32 mouse cellular contexts compared by ENCODE assay signal in the genomic region with DNA sequence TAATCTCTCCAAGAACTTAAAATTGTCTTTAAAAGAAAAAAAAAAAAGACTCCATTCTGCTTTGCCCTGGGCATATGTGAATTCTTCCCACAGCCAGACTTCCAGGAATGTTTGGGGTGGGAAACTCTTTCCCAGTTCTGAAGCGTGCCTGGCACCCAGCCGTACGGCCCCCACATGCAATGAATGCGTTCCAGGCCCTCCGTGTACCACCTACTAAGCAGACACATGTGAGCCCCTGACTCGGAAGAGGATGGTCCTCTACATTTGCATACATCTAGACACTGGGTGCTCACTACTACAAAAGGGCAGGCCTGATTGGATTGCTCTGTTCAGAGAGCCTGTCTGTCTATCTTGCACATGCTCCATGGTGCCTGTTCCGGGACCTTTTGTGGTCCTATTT. TPM values are rescaled to one million over a fixed set of nuclear protein-coding genes. Genes with fewer than 3 reads are reported as not detected.
DNase-seq lines count a peak whose midpoint lies in the region; ATAC-seq and TF ChIP-seq lines count a peak whose summit lies in the region.
"Had no signal": no experiment of that assay in that cellular context is flagged by ENCODE, and none has a peak within 500 bp of the region (broad histone marks: within the 10 kb centered on the region; RNA-seq: fewer than 3 reads in every experiment).

No protein-coding gene starts in this region.

- no peak overlapping the region for H3K27ac ChIP-seq in cerebellum, adult 2 months (ENCODE audit: insufficient read depth, low read length)
- H3K27ac ChIP-seq: embryonic facial prominence, embryonic 13.5 days; forebrain, embryonic 12.5 days; heart, adult 2 months; hindbrain, embryonic 13.5 days; kidney, postnatal 0 days; limb, embryonic 12.5 days; liver, embryonic 15.5 days; lung, embryonic 15.5 days; midbrain, embryonic 10.5 days; midbrain, embryonic 15.5 days; neural tube, embryonic 15.5 days had no signal

- TF ChIP-seq CTCF in cerebellum, adult 2 months (IDR thresholded peaks at IDR 0.05; ENCODE audit: borderline replicate concordance, insufficient read depth, low read depth, low read length) = no peak

- peak; percentile 22 for DNase-seq in cerebellum, adult 9-11 months
- DNase-seq in cerebellum, adult 2 months = no peak
- peak; percentile 56 for DNase-seq in layer of hippocampus, adult 9-11 months
- no peak for DNase-seq in layer of hippocampus, postnatal 25 days (ENCODE audit: extremely low spot score in 1 of 2, low spot score in 1 of 2)
- peak; percentile 26 to 52 for DNase-seq in right cerebral cortex, adult 2 months (ENCODE audit: low spot score in 2 of 2)
- no peak for DNase-seq in right cerebral cortex, postnatal 4 days
- no peak for DNase-seq in gastrocnemius, postnatal 4 days (ENCODE audit: low spot score in 2 of 2)
- DNase-seq: adrenal gland, adult 2 months; cerebellum, adult 9-10 months; embryo, embryonic 11 days; forebrain, postnatal 0 days; gastrocnemius, postnatal 25 days; heart, adult 2 months; heart, postnatal 4 days; kidney, adult 8-10 months; thymus, adult 2 months; thymus, postnatal 36 days had no signal

- 88% methylated on average over 7 of the region's 7 CpGs for WGBS in cerebellum, adult 2 months

- no peaks in the 10 kb centered on the region for H3K27me3 ChIP-seq in cerebellum, adult 2 months (ENCODE audit: control insufficient read depth, insufficient read depth, low read length)
- H3K27me3 ChIP-seq: hindbrain, embryonic 13.5 days; lung, embryonic 15.5 days; midbrain, embryonic 15.5 days; neural tube, embryonic 15.5 days had no signal

- H3K4me3 ChIP-seq in cerebellum, adult 2 months (replicated peaks; ENCODE audit: insufficient read depth, low read depth, low read length) = no peak overlapping the region
- H3K4me3 ChIP-seq: embryonic facial prominence, embryonic 13.5 days; erythroblast, embryonic 14.5 days; forebrain, embryonic 12.5 days; heart, adult 2 months; heart, embryonic 12.5 days; hindbrain, embryonic 13.5 days; limb, embryonic 12.5 days; liver, embryonic 15.5 days; lung, embryonic 15.5 days; midbrain, embryonic 10.5 days; midbrain, embryonic 15.5 days; neural tube, embryonic 15.5 days had no signal

- TF ChIP-seq POLR2A in cerebellum, adult 2 months (IDR thresholded peaks at IDR 0.05; ENCODE audit: borderline replicate concordance, insufficient read depth, low read length) = no peak

- no peak for ATAC-seq in erythroid progenitor cell, adult 5-6 weeks (replicated peaks; ENCODE audit: low FRiP score, poor library complexity, severe bottlenecking)
- ATAC-seq: activated CD4-positive, CD25-positive, alpha-beta regulatory T cell, adult 4 months; forebrain, postnatal 0 days; intestine, embryonic 16.5 days; midbrain, embryonic 15.5 days had no signal

- peaks cover 29% of the 10 kb centered on the region for H3K4me1 ChIP-seq in cerebellum, adult 2 months (ENCODE audit: control insufficient read depth, insufficient read depth, low read length)
- H3K4me1 ChIP-seq: forebrain, embryonic 12.5 days; heart, embryonic 12.5 days; limb, embryonic 12.5 days; liver, embryonic 15.5 days; lung, embryonic 15.5 days; neural tube, embryonic 15.5 days had no signal

RNA-seq across cellular contexts. Expression of gene Ntng2, which starts 17.0 kb away (rescaled TPM):
- 25.7 and 26.0 TPM in 2 replicates for polyA plus RNA-seq in cerebellum, adult 2 months (2012; rRNA removed)
- total RNA-seq in layer of hippocampus, postnatal 25 days (2021) = 100 to 1,000 TPM in 1 of 2 experiments, 10 to 100 TPM in 1; 94.0 to 109 TPM
- total RNA-seq in gastrocnemius, postnatal 4 days (2021) = 10 to 100 TPM; 11.3 to 13.0 TPM
- total RNA-seq in erythroid progenitor cell, adult 5-6 weeks (2015; ENCODE audit: low replicate concordance) = 2.5 and 5.4 TPM in 2 replicates
- 5.6 TPM in 1 of 2 replicates, not detected in the other for total RNA-seq in erythroid progenitor cell, adult 5-6 weeks (2017; ENCODE audit: low replicate concordance)
- polyA plus RNA-seq: erythroblast, embryonic 14.5 days; intestine, embryonic 16.5 days had no signal

Comparison
In these comparisons a context has a peak if more than half of its experiments do, and no peak if none do; other contexts are left out.
1. DNase-seq: peak in cerebellum, adult 9-11 months (single experiment), layer of hippocampus, adult 9-11 months (single experiment) and right cerebral cortex, adult 2 months (2 of 2); none in cerebellum, adult 2 months (0 of 2), layer of hippocampus, postnatal 25 days (0 of 2), right cerebral cortex, postnatal 4 days (single experiment) and gastrocnemius, postnatal 4 days (0 of 2).
2. RNA of gene Ntng2, which starts 17.0 kb away (total RNA-seq): 94.0 to 109 TPM in layer of hippocampus, postnatal 25 days; 11.3 to 13.0 TPM in gastrocnemius, postnatal 4 days and 2.5 to 5.6 TPM in erythroid progenitor cell, adult 5-6 weeks; every median in the first group is over 4 times any median in the second.